Mouse (Mus musculus) layer of hippocampus, adult 2 months (tissue): ENCODE data around the gene Myog. TPM values are rescaled to one million over a fixed set of nuclear protein-coding genes. Genes with fewer than 3 reads are reported as not detected.

Experiments used
- DNase-seq, 2 experiments: peaks; one replicate each; pipeline ENCODE4 v3.0.0; 2022; ENCODE audit warnings: low spot score in 2 of 2
- H3K27ac ChIP-seq: fragments of 200-600 bp; 2 replicates; pipeline ENCODE4 v1.8.1; 2022
- H3K4me3 ChIP-seq: fragments of 200-600 bp; 2 replicates; pipeline ENCODE4 v1.8.1; 2022; ENCODE audit warnings: mild to moderate bottlenecking
- CTCF ChIP-seq: fragments of 200-600 bp; conservative IDR thresholded peaks from 2 replicates; pipeline ENCODE4 v1.8.1; 2022; ENCODE audit warnings: antibody characterized with exemption, mild to moderate bottlenecking, moderate library complexity
- total RNA-seq, 2 experiments: library from RNA; stranded (reverse); gene quantifications; 2 replicates each; pipeline ENCODE4 v1.2.3; 2021

Myog gene
- total RNA-seq, 2 experiments from 2014 or later, result not detected

DNA sequence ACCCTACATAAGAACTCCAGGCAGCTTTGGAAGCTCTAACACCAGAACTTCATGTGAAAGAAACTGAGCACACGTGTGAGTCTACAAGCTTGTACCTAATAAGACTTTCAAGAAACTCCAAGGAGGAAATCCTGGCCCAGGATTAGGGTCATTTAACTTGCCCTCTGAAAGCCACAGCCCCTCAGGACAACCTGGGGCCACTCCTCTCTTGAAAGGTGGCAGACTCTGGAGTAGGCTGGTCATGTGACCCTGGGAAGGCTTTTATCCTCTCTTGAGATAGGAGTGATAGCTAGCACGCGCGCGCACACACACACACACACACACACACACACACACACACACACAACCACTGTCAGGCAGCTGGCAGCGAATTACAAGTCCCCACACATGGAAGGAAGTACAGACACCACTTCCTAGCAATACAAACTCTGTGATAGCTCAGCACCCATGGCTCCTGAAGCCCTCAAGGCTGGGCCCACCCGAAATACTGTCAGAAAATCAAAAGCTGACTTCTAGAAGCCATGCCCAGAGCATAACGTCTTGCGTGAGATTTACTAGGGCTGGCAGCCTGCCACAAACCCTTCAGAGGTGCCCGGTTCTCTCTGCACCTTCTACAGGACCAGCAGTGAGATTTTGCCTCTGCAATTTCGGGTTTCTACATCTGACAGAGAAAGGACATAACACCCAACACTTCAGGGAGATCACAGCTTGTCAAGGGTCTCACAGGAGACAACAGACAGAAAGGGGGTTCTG, 47.3 kb downstream of the Myog start:
- Histone ChIP-seq H3K27ac (peak overlapping the region; percentile 78), H3K4me3 (no peak overlapping the region)
- no peak for TF ChIP-seq CTCF
- no peak for DNase-seq

DNA sequence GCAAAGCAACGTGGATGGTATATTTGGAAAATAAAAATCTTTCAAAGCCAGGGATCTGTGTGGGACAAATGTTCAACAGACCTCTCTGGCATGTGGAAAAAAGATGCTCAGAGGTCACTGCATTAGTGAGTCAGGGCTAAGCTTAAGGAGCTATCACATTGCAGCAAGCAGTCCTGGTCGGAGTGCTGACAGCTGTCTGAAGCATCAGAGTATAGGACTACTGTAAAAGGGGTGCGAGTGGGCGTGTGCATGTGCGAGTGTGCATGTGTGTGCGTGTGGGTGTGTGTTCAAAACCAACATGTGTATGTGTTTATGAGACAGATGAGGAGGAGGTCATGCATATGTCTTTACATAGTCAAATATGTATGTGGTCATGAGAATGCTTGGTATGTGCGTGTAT, 49.4 kb downstream of the Myog start:
- Histone ChIP-seq H3K27ac (no peak overlapping the region), H3K4me3 (no peak overlapping the region)
- TF ChIP-seq CTCF, result no peak

DNA sequence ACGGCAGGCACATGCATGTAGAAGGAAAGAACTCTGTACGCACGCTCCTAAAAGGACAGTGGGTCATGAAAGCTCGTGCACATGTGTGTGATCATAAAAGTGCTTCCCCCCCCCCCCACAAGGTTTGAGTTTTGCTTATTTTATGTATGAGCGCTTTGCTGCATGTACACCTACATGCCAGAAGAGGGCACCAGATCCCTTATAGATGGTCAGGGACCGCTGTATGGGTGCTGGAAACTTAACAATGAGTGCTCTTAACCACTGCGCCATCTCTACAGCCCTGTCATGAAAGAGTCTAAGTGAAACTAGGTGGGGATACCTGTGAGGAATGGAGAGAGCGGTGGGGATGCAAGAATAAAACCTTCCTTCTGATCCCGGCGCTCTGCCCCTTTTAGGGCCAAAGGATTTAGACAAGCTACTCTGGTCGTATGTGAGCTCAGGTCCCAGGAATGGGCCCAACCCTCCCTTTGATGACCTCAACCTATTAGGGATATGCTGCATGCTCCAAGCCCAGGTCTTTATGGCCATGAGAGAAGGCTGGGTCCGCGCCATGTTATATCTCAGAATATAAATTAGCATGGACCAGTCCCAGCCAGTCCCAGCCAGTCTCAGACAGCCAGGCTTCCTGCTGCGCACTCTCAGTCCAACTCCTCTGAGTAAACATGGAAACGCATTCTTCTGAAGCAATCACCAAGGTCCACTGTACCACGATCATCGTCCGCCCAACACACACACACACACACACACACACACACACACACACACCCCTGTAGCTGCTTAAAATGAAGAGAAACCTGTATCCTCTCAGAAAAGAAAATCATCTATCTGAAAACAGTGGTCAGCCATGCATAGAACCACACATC, 50.2 kb downstream of the Myog start:
- no peak for DNase-seq
- peak; percentile 52 for TF ChIP-seq CTCF
- no peak overlapping the region for H3K27ac ChIP-seq
- no peak overlapping the region for H3K4me3 ChIP-seq

More for the DNA sequence above, 49.4 kb downstream of the Myog start:
- no peak for DNase-seq

DNA sequence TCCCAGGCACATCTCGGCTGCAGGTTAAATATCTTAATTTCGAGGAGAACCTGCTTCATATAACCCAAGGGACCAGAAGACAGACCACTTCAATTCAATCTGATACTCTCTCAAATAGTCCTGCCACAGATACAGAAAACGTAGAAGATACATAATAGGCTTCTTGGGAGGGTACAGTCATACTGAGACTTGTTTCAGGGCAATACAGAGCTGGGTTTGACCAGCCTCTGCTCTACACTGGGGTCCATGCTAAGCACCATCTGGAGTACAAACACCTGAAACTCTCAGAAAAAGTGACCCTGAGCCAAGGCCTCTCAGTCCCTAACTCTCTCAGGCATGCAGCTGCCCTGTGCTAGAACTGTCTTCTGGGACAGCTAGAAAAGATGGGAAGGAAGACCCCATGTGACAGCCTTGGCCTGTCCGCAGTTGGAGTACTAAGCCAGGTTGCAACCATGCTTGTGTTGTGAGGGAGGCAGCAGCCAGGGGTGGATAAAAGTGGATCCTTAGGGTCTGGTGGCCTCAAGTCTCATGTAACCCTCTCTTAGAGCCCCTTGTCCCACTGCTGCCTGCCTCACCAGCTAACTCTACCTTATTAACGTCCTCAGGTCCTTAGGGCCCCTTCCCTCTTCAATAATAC, 52.0 kb downstream of the Myog start:
- Histone ChIP-seq H3K4me3 (no peak overlapping the region), H3K27ac (no peak overlapping the region)
- TF ChIP-seq CTCF, result no peak
- no peak for DNase-seq

Other genes starting within 250 kb of the Myog start
- 10 to 100 TPM; 17.2 to 22.0 TPM for gene Btg2, start 210.9 kb upstream of the Myog start, total RNA-seq
- gene Chit1, start 178.7 kb upstream of the Myog start, total RNA-seq, result under 1 TPM in 1 of 2 experiments, not detected in 1; 0.20 TPM
- 10 to 100 TPM; 11.1 to 12.4 TPM for gene Chil1, start 107.8 kb upstream of the Myog start, total RNA-seq
- not detected for gene Mybph, start 96.5 kb upstream of the Myog start, total RNA-seq
- gene Adora1, start 54.6 kb upstream of the Myog start, total RNA-seq, result 100 to 1,000 TPM; 202 to 221 TPM
- 10 to 100 TPM; 71.9 to 79.7 TPM for gene Ppfia4, start 42.9 kb downstream of the Myog start, total RNA-seq
- 10 to 100 TPM; 73.5 to 76.7 TPM for gene Tmem183a, start 72.0 kb downstream of the Myog start, total RNA-seq
- not detected for gene 4933406M09Rik, start 96.0 kb downstream of the Myog start, total RNA-seq
- gene Cyb5r1, start 115.6 kb downstream of the Myog start, total RNA-seq, result 10 to 100 TPM; 27.4 to 39.9 TPM
- 10 to 100 TPM; 53.1 to 55.2 TPM for gene Adipor1, start 125.4 kb downstream of the Myog start, total RNA-seq
- gene Klhl12, start 165.5 kb downstream of the Myog start, total RNA-seq, result 10 to 100 TPM; 43.5 to 44.4 TPM
- gene Rabif, start 204.7 kb downstream of the Myog start, total RNA-seq, result 10 to 100 TPM; 22.3 to 23.6 TPM